Mouse (Mus musculus): ENCODE measurements around the gene Fbln1. TPM values are rescaled to one million over a fixed set of nuclear protein-coding genes. Genes with fewer than 3 reads are reported as not detected.

Fbln1 gene
- polyA plus RNA-seq, 1 experiment from 2014 or later, result 48.9 TPM

DNA sequence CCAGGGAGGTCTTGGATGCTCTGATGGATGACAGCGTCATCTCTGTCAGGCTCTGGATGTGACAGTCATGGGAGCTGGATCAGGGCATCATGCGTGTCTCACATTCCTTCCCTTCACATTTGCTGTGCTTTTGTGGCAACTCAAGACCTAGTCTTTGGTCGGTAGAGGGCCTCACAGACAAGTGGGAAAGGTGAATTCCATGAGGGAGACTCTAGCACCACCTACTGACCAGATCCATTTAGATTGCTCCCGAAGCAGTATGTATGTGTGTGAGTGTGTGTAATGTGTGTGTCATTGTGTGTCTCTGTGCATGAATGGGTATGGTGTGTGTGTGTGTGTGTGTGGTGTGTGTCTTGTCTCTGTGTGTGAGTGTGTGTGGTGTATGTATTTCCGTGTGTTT lies 43.5 kb downstream of the Fbln1 start:
- Histone ChIP-seq H3K36me3 (ENCODE audit: control insufficient read depth, insufficient read depth, low read length) (peaks cover 40% of the 10 kb centered on the region), H3K4me1 (ENCODE audit: control insufficient read depth, insufficient read depth, low read length) (no peaks in the 10 kb centered on the region), H3K4me2 (ENCODE audit: low read length) (no peak overlapping the region), H3K27me3 (replicated peaks; ENCODE audit: control insufficient read depth, insufficient read depth, low read length) (no peaks in the 10 kb centered on the region), H3K4me3 (ENCODE audit: low read depth, low read length) (no peak overlapping the region), H3K9me3 (replicated peaks; ENCODE audit: control insufficient read depth, low read length) (no peaks in the 10 kb centered on the region), H3K27ac (ENCODE audit: low read depth, low read length) (no peak overlapping the region), H3K9ac (ENCODE audit: low read length) (no peak overlapping the region)
- 58% methylated on average over 5 of the region's 5 CpGs for WGBS
- peak; percentile 37 for ATAC-seq
- peak; percentile 88 for DNase-seq (ENCODE audit: low spot score)

- Histone ChIP-seq H3K4me1 (ENCODE audit: control insufficient read depth, insufficient read depth, low read length) (no peaks in the 10 kb centered on the region), H3K27ac (ENCODE audit: low read depth, low read length) (no peak overlapping the region)
- WGBS, result 92% methylated on average over 2 of the region's 2 CpGs
Measured at GRCm38 (mm10) chr15:85250436-85250835, 44.7 kb downstream of the Fbln1 start.

GRCm38 (mm10) chr15:85252476-85252875 lies 46.7 kb downstream of the Fbln1 start:
- H3K9me3 ChIP-seq (replicated peaks; ENCODE audit: control insufficient read depth, low read length), result no peaks in the 10 kb centered on the region
- peaks cover 24% of the 10 kb centered on the region for H3K36me3 ChIP-seq (ENCODE audit: control insufficient read depth, insufficient read depth, low read length)
- no peak overlapping the region for H3K27ac ChIP-seq (ENCODE audit: low read depth, low read length)
- 93% methylated on average over 6 of the region's 6 CpGs for WGBS
- H3K4me2 ChIP-seq (ENCODE audit: low read length), result no peak overlapping the region
- H3K4me1 ChIP-seq (ENCODE audit: control insufficient read depth, insufficient read depth, low read length), result no peaks in the 10 kb centered on the region
- DNase-seq (ENCODE audit: low spot score), result no peak
- no peak overlapping the region for H3K9ac ChIP-seq (ENCODE audit: low read length)
- no peak overlapping the region for H3K4me3 ChIP-seq (ENCODE audit: low read depth, low read length)
- no peak for ATAC-seq
- no peaks in the 10 kb centered on the region for H3K27me3 ChIP-seq (replicated peaks; ENCODE audit: control insufficient read depth, insufficient read depth, low read length)

More at GRCm38 (mm10) chr15:85250436-85250835, 44.7 kb downstream of the Fbln1 start:
- Histone ChIP-seq H3K4me3 (ENCODE audit: low read depth, low read length) (no peak overlapping the region), H3K4me2 (ENCODE audit: low read length) (no peak overlapping the region), H3K27me3 (replicated peaks; ENCODE audit: control insufficient read depth, insufficient read depth, low read length) (no peaks in the 10 kb centered on the region), H3K9ac (ENCODE audit: low read length) (no peak overlapping the region), H3K36me3 (ENCODE audit: control insufficient read depth, insufficient read depth, low read length) (peaks cover 33% of the 10 kb centered on the region), H3K9me3 (replicated peaks; ENCODE audit: control insufficient read depth, low read length) (no peaks in the 10 kb centered on the region)
- ATAC-seq, result no peak
- no peak for DNase-seq (ENCODE audit: low spot score)

DNA sequence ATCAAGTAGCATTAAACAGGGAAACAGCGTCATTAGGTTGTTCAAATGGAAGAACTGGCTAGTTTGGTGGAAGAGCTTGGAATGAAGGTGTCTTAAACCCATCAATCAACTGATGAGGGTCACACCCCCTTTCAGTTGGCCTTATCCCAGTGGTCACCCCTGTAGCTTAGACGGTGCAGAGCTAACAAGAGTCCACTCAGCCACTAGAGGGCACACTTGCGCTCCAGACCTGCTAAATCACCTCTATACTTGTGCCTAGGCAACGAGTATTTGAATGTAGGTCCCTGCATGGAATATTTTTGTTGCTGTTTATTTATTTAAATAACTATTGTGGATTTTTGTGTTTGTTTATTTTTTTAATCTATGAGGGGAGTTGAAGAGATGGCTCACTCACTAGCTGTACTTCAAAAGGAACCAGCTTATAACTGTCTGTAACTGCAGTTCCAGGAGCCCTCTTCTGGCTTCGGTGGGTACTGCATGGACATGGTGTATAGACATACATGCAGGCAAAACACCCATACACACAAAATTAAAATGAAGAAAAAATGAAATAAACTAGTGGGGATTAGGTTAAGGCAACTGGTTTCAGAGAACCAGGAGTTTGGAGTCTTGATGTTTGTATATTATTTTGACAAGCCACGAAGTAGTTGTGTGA lies 52.2 kb downstream of the Fbln1 start:
- Histone ChIP-seq H3K4me3 (ENCODE audit: low read depth, low read length) (no peak overlapping the region), H3K4me1 (ENCODE audit: control insufficient read depth, insufficient read depth, low read length) (no peaks in the 10 kb centered on the region), H3K9me3 (replicated peaks; ENCODE audit: control insufficient read depth, low read length) (peaks cover 6% of the 10 kb centered on the region; the same call in 1 of the 2 replicates), H3K4me2 (ENCODE audit: low read length) (no peak overlapping the region), H3K36me3 (ENCODE audit: control insufficient read depth, insufficient read depth, low read length) (no peaks in the 10 kb centered on the region), H3K9ac (ENCODE audit: low read length) (no peak overlapping the region), H3K27me3 (replicated peaks; ENCODE audit: control insufficient read depth, insufficient read depth, low read length) (no peaks in the 10 kb centered on the region), H3K27ac (ENCODE audit: low read depth, low read length) (no peak overlapping the region)
- WGBS, result 75% methylated on average over 6 of the region's 6 CpGs
- ATAC-seq, result no peak
- DNase-seq (ENCODE audit: low spot score), result peak; percentile 70

- no peak overlapping the region for H3K9ac ChIP-seq (ENCODE audit: low read length)
- WGBS, result 88% methylated on average over 5 of the region's 5 CpGs
Measured at GRCm38 (mm10) chr15:85262805-85263204, 57.1 kb downstream of the Fbln1 start.

GRCm38 (mm10) chr15:85266729-85267434 lies 61.1 kb downstream of the Fbln1 start:
- no peaks in the 10 kb centered on the region for H3K27me3 ChIP-seq (replicated peaks; ENCODE audit: control insufficient read depth, insufficient read depth, low read length)
- peak; percentile 93 for DNase-seq (ENCODE audit: low spot score)
- H3K9ac ChIP-seq (ENCODE audit: low read length), result no peak overlapping the region
- H3K4me3 ChIP-seq (ENCODE audit: low read depth, low read length), result no peak overlapping the region
- ATAC-seq, result peak; percentile 70; the same call in 1 of the 2 replicates
- H3K4me2 ChIP-seq (ENCODE audit: low read length), result no peak overlapping the region
- H3K9me3 ChIP-seq (replicated peaks; ENCODE audit: control insufficient read depth, low read length), result no peaks in the 10 kb centered on the region
- no peak overlapping the region for H3K27ac ChIP-seq (ENCODE audit: low read depth, low read length)
- 32% methylated on average over 14 of the region's 14 CpGs for WGBS
- no peaks in the 10 kb centered on the region for H3K36me3 ChIP-seq (ENCODE audit: control insufficient read depth, insufficient read depth, low read length)
- no peaks in the 10 kb centered on the region for H3K4me1 ChIP-seq (ENCODE audit: control insufficient read depth, insufficient read depth, low read length)

More at GRCm38 (mm10) chr15:85262805-85263204, 57.1 kb downstream of the Fbln1 start:
- Histone ChIP-seq H3K4me3 (ENCODE audit: low read depth, low read length) (no peak overlapping the region), H3K36me3 (ENCODE audit: control insufficient read depth, insufficient read depth, low read length) (no peaks in the 10 kb centered on the region), H3K27ac (ENCODE audit: low read depth, low read length) (no peak overlapping the region), H3K4me2 (ENCODE audit: low read length) (no peak overlapping the region), H3K27me3 (replicated peaks; ENCODE audit: control insufficient read depth, insufficient read depth, low read length) (no peaks in the 10 kb centered on the region), H3K9me3 (replicated peaks; ENCODE audit: control insufficient read depth, low read length) (peaks cover 6% of the 10 kb centered on the region; the same call in 1 of the 2 replicates), H3K4me1 (ENCODE audit: control insufficient read depth, insufficient read depth, low read length) (no peaks in the 10 kb centered on the region)
- ATAC-seq (no peak), DNase-seq (ENCODE audit: low spot score) (no peak)

DNA sequence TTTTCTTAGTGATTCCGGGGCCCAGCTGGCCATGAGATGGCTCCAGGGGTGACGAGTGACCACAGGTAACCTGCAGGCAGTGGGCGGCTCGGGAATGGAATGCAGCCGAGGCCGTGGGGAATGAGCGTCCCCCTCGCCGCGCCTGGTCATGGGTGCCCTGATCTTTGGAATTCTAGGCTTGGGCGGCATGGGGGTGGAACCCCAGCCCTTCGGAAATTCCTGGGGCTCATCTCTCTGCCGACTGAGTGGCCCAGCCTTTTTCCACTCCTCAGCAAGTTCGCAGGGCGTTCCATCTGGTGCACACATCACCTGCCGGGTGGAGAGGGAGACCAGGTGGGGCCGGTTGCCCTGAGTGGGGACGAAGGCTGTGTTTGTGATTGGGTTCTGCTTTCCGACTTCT lies 62.1 kb downstream of the Fbln1 start:
- peaks cover 3% of the 10 kb centered on the region; the same call in 1 of the 2 replicates for H3K4me1 ChIP-seq (ENCODE audit: control insufficient read depth, insufficient read depth, low read length)
- no peak for ATAC-seq
- no peak overlapping the region for H3K9ac ChIP-seq (ENCODE audit: low read length)
- WGBS, result 91% methylated on average over 19 of the region's 19 CpGs
- no peaks in the 10 kb centered on the region for H3K36me3 ChIP-seq (ENCODE audit: control insufficient read depth, insufficient read depth, low read length)
- no peak overlapping the region for H3K27ac ChIP-seq (ENCODE audit: low read depth, low read length)
- H3K9me3 ChIP-seq (replicated peaks; ENCODE audit: control insufficient read depth, low read length), result no peaks in the 10 kb centered on the region
- no peak overlapping the region for H3K4me3 ChIP-seq (ENCODE audit: low read depth, low read length)
- no peak overlapping the region for H3K4me2 ChIP-seq (ENCODE audit: low read length)
- DNase-seq (ENCODE audit: low spot score), result no peak
- no peaks in the 10 kb centered on the region for H3K27me3 ChIP-seq (replicated peaks; ENCODE audit: control insufficient read depth, insufficient read depth, low read length)

GRCm38 (mm10) chr15:85272988-85273387 lies 67.2 kb downstream of the Fbln1 start:
- no peaks in the 10 kb centered on the region for H3K36me3 ChIP-seq (ENCODE audit: control insufficient read depth, insufficient read depth, low read length)
- peak; percentile 25 for DNase-seq (ENCODE audit: low spot score)

GRCm38 (mm10) chr15:85277221-85277620 lies 71.5 kb downstream of the Fbln1 start:
- Histone ChIP-seq H3K27me3 (replicated peaks; ENCODE audit: control insufficient read depth, insufficient read depth, low read length) (no peaks in the 10 kb centered on the region), H3K4me3 (ENCODE audit: low read depth, low read length) (no peak overlapping the region), H3K9me3 (replicated peaks; ENCODE audit: control insufficient read depth, low read length) (no peaks in the 10 kb centered on the region), H3K9ac (ENCODE audit: low read length) (no peak overlapping the region), H3K4me2 (ENCODE audit: low read length) (no peak overlapping the region), H3K4me1 (ENCODE audit: control insufficient read depth, insufficient read depth, low read length) (peaks cover 7% of the 10 kb centered on the region), H3K36me3 (ENCODE audit: control insufficient read depth, insufficient read depth, low read length) (no peaks in the 10 kb centered on the region), H3K27ac (ENCODE audit: low read depth, low read length) (no peak overlapping the region)
- DNase-seq (ENCODE audit: low spot score) (no peak), ATAC-seq (no peak)
- 94% methylated on average over 8 of the region's 8 CpGs for WGBS

More at GRCm38 (mm10) chr15:85272988-85273387, 67.2 kb downstream of the Fbln1 start:
- no peaks in the 10 kb centered on the region for H3K9me3 ChIP-seq (replicated peaks; ENCODE audit: control insufficient read depth, low read length)
- H3K27ac ChIP-seq (ENCODE audit: low read depth, low read length), result no peak overlapping the region
- H3K27me3 ChIP-seq (replicated peaks; ENCODE audit: control insufficient read depth, insufficient read depth, low read length), result no peaks in the 10 kb centered on the region
- no peak for ATAC-seq
- WGBS, result 17% methylated on average over 10 of the region's 11 CpGs
- H3K9ac ChIP-seq (ENCODE audit: low read length), result no peak overlapping the region
- H3K4me1 ChIP-seq (ENCODE audit: control insufficient read depth, insufficient read depth, low read length), result peaks cover 7% of the 10 kb centered on the region
- H3K4me2 ChIP-seq (ENCODE audit: low read length), result no peak overlapping the region
- no peak overlapping the region for H3K4me3 ChIP-seq (ENCODE audit: low read depth, low read length)

Measured in forebrain, embryonic 14.5 days (tissue).